Mouse (Mus musculus) urinary bladder, postnatal 0 days (tissue): Measurements from ENCODE around the gene Arhgef10l. TPM values are rescaled to one million over a fixed set of nuclear protein-coding genes. Genes with fewer than 3 reads are reported as not detected.

ENCODE experiments used
- microRNA-seq: library from miRNA; unstranded; fragments of <30 nt; microRNA quantifications from one replicate; pipeline ENCODE4, GENCODE M21; 2016
- polyA plus RNA-seq: library from polyadenylated mRNA; unstranded; fragments of >200 nt; fragmentation: Nextera tagmentation; extraction: Ambion mirVana; gene quantifications from 2 replicates; pipeline ENCODE4 v1.2.1, GENCODE M21; 2015

The Arhgef10l gene
- 15.6 and 16.6 TPM in 2 replicates for polyA plus RNA-seq

DNA sequence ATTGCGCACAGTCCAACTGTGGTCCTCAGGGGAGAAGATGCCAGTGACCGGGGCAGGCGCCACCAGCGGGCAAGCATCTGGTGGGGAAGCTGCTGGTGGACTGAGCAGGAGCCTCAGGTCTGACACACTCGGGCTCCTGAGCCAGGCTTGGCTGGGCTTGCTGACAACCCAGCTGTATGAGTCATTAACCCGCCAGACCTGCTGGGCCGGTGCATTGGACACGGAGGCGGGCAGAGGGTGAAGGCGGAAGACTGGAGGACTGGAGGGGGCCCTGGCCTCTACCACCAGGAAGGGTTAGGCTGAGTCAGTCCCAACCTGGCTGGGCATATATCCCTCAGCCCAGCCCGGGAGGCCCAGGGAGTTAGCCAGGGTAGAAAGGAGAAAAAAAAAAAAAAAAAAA is at the start of gene Arhgef10l:
Arhgef10l (minus strand) TSS at position 253 of the 400 bp plus-strand sequence.

DNA sequence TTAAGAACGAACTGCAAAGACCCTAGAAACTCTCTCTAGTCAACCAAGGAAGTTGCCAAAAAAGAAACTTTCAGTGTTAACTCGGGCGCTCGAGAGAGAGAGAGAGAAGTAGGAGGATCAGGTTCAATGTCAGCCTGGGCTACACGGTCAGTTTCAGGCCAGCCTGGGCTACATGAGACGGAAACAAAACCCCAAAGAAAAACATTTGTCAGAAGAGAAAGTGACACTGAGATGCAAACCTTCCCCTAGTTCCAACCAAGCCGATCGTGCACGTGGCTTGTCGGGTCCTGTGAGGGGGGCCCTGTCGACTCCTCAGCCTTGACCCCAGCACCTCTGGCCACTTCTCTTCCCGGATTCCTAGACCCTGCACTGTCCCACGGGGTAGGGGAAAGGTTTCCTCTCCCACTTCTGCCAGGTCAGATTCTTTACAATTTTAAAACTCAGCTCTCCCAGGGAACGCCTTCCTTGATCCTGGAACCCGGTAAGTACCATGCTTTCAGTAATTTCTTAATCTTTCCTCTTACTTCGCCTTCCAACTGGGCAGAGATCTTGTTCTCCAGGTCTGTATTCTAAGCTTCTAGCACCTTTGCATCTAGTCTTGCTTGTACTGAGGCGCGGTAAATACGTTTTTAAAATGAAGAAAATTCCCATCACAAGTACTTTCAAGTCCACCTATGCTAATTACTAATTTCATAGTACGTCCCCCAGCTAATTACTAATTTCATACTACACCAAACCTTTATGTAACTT is 34.6 kb upstream of the Arhgef10l start, which contains the start of gene Rcc2:
Rcc2 (plus strand) TSS at position 273 of the 750 bp plus-strand sequence.

Small RNAs within 50 kb of the gene (microRNA-seq; reads per million reads assigned to microRNA genes)
- not detected for gene Gm23045

Other genes starting within 250 kb of the Arhgef10l start
- 8.6 and 9.8 TPM in 2 replicates for gene Rcc2, start 34.5 kb upstream of the Arhgef10l start, polyA plus RNA-seq
- not detected in 2 replicates for gene Padi6, start 76.6 kb upstream of the Arhgef10l start, polyA plus RNA-seq
- gene Padi4, start 108.2 kb upstream of the Arhgef10l start, polyA plus RNA-seq, result 1.7 and 11.5 TPM in 2 replicates
- 0.30 TPM in 1 of 2 replicates, not detected in the other for gene Padi3, start 144.6 kb upstream of the Arhgef10l start, polyA plus RNA-seq
- 0.07 and 0.16 TPM in 2 replicates for gene Padi1, start 179.8 kb upstream of the Arhgef10l start, polyA plus RNA-seq
- gene Padi2, start 240.3 kb upstream of the Arhgef10l start, polyA plus RNA-seq, result 0.52 and 1.2 TPM in 2 replicates